Mouse (Mus musculus) activated CD4-positive, CD25-positive, alpha-beta regulatory T cell, adult 4 months (primary cell): Measurements from ENCODE around the gene Gm11084. TPM values are rescaled to one million over a fixed set of nuclear protein-coding genes. Genes with fewer than 3 reads are reported as not detected.

Experiments
- ATAC-seq: one replicate; pipeline ENCODE4 v1.8.0; 2017
- polyA plus RNA-seq, 2 experiments: library from polyadenylated mRNA; unstranded; fragments of 100-300 nt; shearing (Covaris generic); gene quantifications; one replicate each; pipeline ENCODE4 v1.2.1; 2017

Gm11084 gene
- polyA plus RNA-seq, 2 experiments from 2014 or later: not detected

DNA sequence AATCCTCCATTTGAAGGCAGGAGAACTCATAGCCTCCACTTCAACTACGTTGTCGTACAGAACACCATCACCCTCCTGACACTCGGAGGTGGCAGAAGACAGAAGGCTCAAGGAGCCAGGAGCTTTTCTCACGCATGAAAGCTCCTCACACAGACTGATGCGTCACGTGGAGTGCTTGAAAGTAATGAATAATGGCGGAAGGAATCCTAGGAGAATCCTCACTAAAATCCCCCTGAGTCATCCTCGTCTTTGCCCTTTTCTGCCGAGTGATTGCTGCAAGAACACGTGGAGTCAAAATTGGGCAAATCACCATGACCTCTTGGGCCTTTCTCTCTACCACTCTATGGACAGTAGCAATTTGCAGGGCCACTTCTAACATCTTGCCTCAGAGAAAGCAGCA, 61.5 kb downstream of the Gm11084 start:
- ATAC-seq: no peak

Other genes starting within 250 kb of the Gm11084 start
- gene Sp3, start 6.3 kb downstream of the Gm11084 start, polyA plus RNA-seq: 10 to 100 TPM; 61.4 to 62.9 TPM
- 100 to 1,000 TPM in 1 of 2 experiments, 10 to 100 TPM in 1; 79.2 to 103 TPM for gene Ola1, start 232.2 kb upstream of the Gm11084 start, polyA plus RNA-seq